Mouse (Mus musculus): ENCODE data around the gene Ifne. TPM values are rescaled to one million over a fixed set of nuclear protein-coding genes. Genes with fewer than 3 reads are reported as not detected.
"Not testable (repeated sequence)": the region's sequence is repeated elsewhere in the genome, so short reads cannot be mapped to it uniquely, and the experiment has no call there.

Gene Ifne
- polyA plus RNA-seq, 1 experiment from 2014 or later = not detected

GRCm38 (mm10) chr4:88851026-88851763 lies 28.8 kb downstream of the Ifne start:
- no peak overlapping the region for H3K9ac ChIP-seq (ENCODE audit: low read depth, low read length)
- DNase-seq (ENCODE audit: low spot score) = no peak
- 60% methylated on average over 4 of the region's 4 CpGs for WGBS
- ATAC-seq (replicated peaks; ENCODE audit: low FRiP score) = no peak
- H3K4me3 ChIP-seq (ENCODE audit: low read depth, low read length) = no peak overlapping the region
- no peaks in the 10 kb centered on the region for H3K36me3 ChIP-seq (ENCODE audit: control insufficient read depth, insufficient read depth, low read length)
- H3K4me2 ChIP-seq = no peak overlapping the region
- H3K9me3 ChIP-seq (ENCODE audit: control insufficient read depth, low read length) = no peaks in the 10 kb centered on the region
- no peaks in the 10 kb centered on the region for H3K27me3 ChIP-seq (replicated peaks; ENCODE audit: control insufficient read depth, insufficient read depth, low read length)
- no peak overlapping the region for H3K27ac ChIP-seq (ENCODE audit: low read depth, low read length)
- H3K4me1 ChIP-seq (replicated peaks; ENCODE audit: control insufficient read depth, insufficient read depth, low read length) = no peaks in the 10 kb centered on the region

- H3K4me3 ChIP-seq (ENCODE audit: low read depth, low read length) = no peak within 1 kb of the TSS
- WGBS = 45% methylated on average over 1 of the region's 1 CpGs
- H3K4me2 ChIP-seq = no peak within 1 kb of the TSS
- H3K27me3 ChIP-seq (replicated peaks; ENCODE audit: control insufficient read depth, insufficient read depth, low read length) = no peaks in the 10 kb centered on the region
- H3K4me1 ChIP-seq (replicated peaks; ENCODE audit: control insufficient read depth, insufficient read depth, low read length) = no peaks in the 10 kb centered on the region
- DNase-seq (ENCODE audit: low spot score) (no peak), ATAC-seq (replicated peaks; ENCODE audit: low FRiP score) (no peak)
- H3K27ac ChIP-seq (ENCODE audit: low read depth, low read length) = no peak within 1 kb of the TSS
- no peaks in the 10 kb centered on the region for H3K36me3 ChIP-seq (ENCODE audit: control insufficient read depth, insufficient read depth, low read length)
- H3K9ac ChIP-seq (ENCODE audit: low read depth, low read length) = no peak within 1 kb of the TSS
- H3K9me3 ChIP-seq (ENCODE audit: control insufficient read depth, low read length) = no peaks in the 10 kb centered on the region
These were observed 30.3 kb downstream of the Ifne start, which contains the start of gene Ifna1 for GRCm38 (mm10) chr4:88849698-88850097. Gene Ifna1 (plus strand): TSS chr4:88850087.

GRCm38 (mm10) chr4:88845334-88845733 lies 34.7 kb downstream of the Ifne start:
- Histone ChIP-seq H3K27ac (ENCODE audit: low read depth, low read length) (no peak overlapping the region), H3K9me3 (ENCODE audit: control insufficient read depth, low read length) (no peaks in the 10 kb centered on the region), H3K4me2 (no peak overlapping the region), H3K27me3 (replicated peaks; ENCODE audit: control insufficient read depth, insufficient read depth, low read length) (no peaks in the 10 kb centered on the region), H3K36me3 (ENCODE audit: control insufficient read depth, insufficient read depth, low read length) (no peaks in the 10 kb centered on the region), H3K9ac (ENCODE audit: low read depth, low read length) (no peak overlapping the region), H3K4me1 (replicated peaks; ENCODE audit: control insufficient read depth, insufficient read depth, low read length) (no peaks in the 10 kb centered on the region), H3K4me3 (ENCODE audit: low read depth, low read length) (no peak overlapping the region)
- ATAC-seq (replicated peaks; ENCODE audit: low FRiP score) (no peak), DNase-seq (ENCODE audit: low spot score) (no peak)
- 29% methylated on average over 2 of the region's 2 CpGs for WGBS

- Histone ChIP-seq H3K9me3 (ENCODE audit: control insufficient read depth, low read length) (no peaks in the 10 kb centered on the region), H3K4me1 (replicated peaks; ENCODE audit: control insufficient read depth, insufficient read depth, low read length) (no peaks in the 10 kb centered on the region), H3K4me2 (no peak within 1 kb of the TSS), H3K27ac (ENCODE audit: low read depth, low read length) (no peak within 1 kb of the TSS), H3K36me3 (ENCODE audit: control insufficient read depth, insufficient read depth, low read length) (no peaks in the 10 kb centered on the region), H3K27me3 (replicated peaks; ENCODE audit: control insufficient read depth, insufficient read depth, low read length) (no peaks in the 10 kb centered on the region), H3K4me3 (ENCODE audit: low read depth, low read length) (no peak within 1 kb of the TSS), H3K9ac (ENCODE audit: low read depth, low read length) (no peak within 1 kb of the TSS)
- 53% methylated on average over 2 of the region's 2 CpGs for WGBS
- ATAC-seq (replicated peaks; ENCODE audit: low FRiP score) = no peak
- DNase-seq (ENCODE audit: low spot score) = no peak
These were observed 38.5 kb downstream of the Ifne start, which contains the start of gene Ifna4 for GRCm38 (mm10) chr4:88841438-88841911. Gene Ifna4 (plus strand): TSS chr4:88841861.

- Histone ChIP-seq H3K9ac (ENCODE audit: low read depth, low read length) (no peak overlapping the region), H3K36me3 (ENCODE audit: control insufficient read depth, insufficient read depth, low read length) (no peaks in the 10 kb centered on the region), H3K9me3 (ENCODE audit: control insufficient read depth, low read length) (no peaks in the 10 kb centered on the region), H3K27me3 (replicated peaks; ENCODE audit: control insufficient read depth, insufficient read depth, low read length) (no peaks in the 10 kb centered on the region), H3K4me2 (no peak overlapping the region), H3K27ac (ENCODE audit: low read depth, low read length) (no peak overlapping the region), H3K4me1 (replicated peaks; ENCODE audit: control insufficient read depth, insufficient read depth, low read length) (no peaks in the 10 kb centered on the region), H3K4me3 (ENCODE audit: low read depth, low read length) (no peak overlapping the region)
- 66% methylated on average over 3 of the region's 3 CpGs for WGBS
- ATAC-seq (replicated peaks; ENCODE audit: low FRiP score) = no peak
- DNase-seq (ENCODE audit: low spot score) = no peak
These were observed 39.9 kb downstream of the Ifne start for GRCm38 (mm10) chr4:88840058-88840457.

GRCm38 (mm10) chr4:88838828-88839227 lies 41.2 kb downstream of the Ifne start:
- WGBS = 42% methylated on average over 3 of the region's 3 CpGs
- Histone ChIP-seq H3K4me2 (no peak overlapping the region), H3K9ac (ENCODE audit: low read depth, low read length) (no peak overlapping the region), H3K4me3 (ENCODE audit: low read depth, low read length) (no peak overlapping the region), H3K9me3 (ENCODE audit: control insufficient read depth, low read length) (no peaks in the 10 kb centered on the region), H3K27me3 (replicated peaks; ENCODE audit: control insufficient read depth, insufficient read depth, low read length) (no peaks in the 10 kb centered on the region), H3K36me3 (ENCODE audit: control insufficient read depth, insufficient read depth, low read length) (no peaks in the 10 kb centered on the region), H3K4me1 (replicated peaks; ENCODE audit: control insufficient read depth, insufficient read depth, low read length) (no peaks in the 10 kb centered on the region), H3K27ac (ENCODE audit: low read depth, low read length) (no peak overlapping the region)
- ATAC-seq (replicated peaks; ENCODE audit: low FRiP score) (no peak), DNase-seq (ENCODE audit: low spot score) (no peak)

- not testable (repeated sequence) for H3K27ac ChIP-seq (ENCODE audit: low read depth, low read length); DNase-seq (ENCODE audit: low spot score); H3K4me3 ChIP-seq (ENCODE audit: low read depth, low read length); H3K27me3 ChIP-seq (replicated peaks; ENCODE audit: control insufficient read depth, insufficient read depth, low read length); H3K36me3 ChIP-seq (ENCODE audit: control insufficient read depth, insufficient read depth, low read length); H3K4me1 ChIP-seq (replicated peaks; ENCODE audit: control insufficient read depth, insufficient read depth, low read length); H3K9me3 ChIP-seq (ENCODE audit: control insufficient read depth, low read length); H3K4me2 ChIP-seq; H3K9ac ChIP-seq (ENCODE audit: low read depth, low read length); ATAC-seq (replicated peaks; ENCODE audit: low FRiP score)
- WGBS = 61% methylated on average over 1 of the region's 1 CpGs
These were observed 44.8 kb downstream of the Ifne start, which contains the start of gene Ifna5 for GRCm38 (mm10) chr4:88835225-88835624. Gene Ifna5 (plus strand): TSS chr4:88835525.

- H3K36me3 ChIP-seq (ENCODE audit: control insufficient read depth, insufficient read depth, low read length) = no peaks in the 10 kb centered on the region
- H3K27ac ChIP-seq (ENCODE audit: low read depth, low read length) = no peak overlapping the region
- no peaks in the 10 kb centered on the region for H3K9me3 ChIP-seq (ENCODE audit: control insufficient read depth, low read length)
- H3K4me1 ChIP-seq (replicated peaks; ENCODE audit: control insufficient read depth, insufficient read depth, low read length) = no peaks in the 10 kb centered on the region
- ATAC-seq (replicated peaks; ENCODE audit: low FRiP score) (no peak), DNase-seq (ENCODE audit: low spot score) (no peak)
- H3K27me3 ChIP-seq (replicated peaks; ENCODE audit: control insufficient read depth, insufficient read depth, low read length) = no peaks in the 10 kb centered on the region
- WGBS = 21% methylated on average over 4 of the region's 4 CpGs
- no peak overlapping the region for H3K4me2 ChIP-seq
- H3K9ac ChIP-seq (ENCODE audit: low read depth, low read length) = no peak overlapping the region
- no peak overlapping the region for H3K4me3 ChIP-seq (ENCODE audit: low read depth, low read length)
These were observed 49.5 kb downstream of the Ifne start for GRCm38 (mm10) chr4:88830523-88830922.

Data from liver, embryonic 11.5 days (tissue).